Mouse (Mus musculus) bone marrow, adult 2 months (tissue): ENCODE measurements around the gene Dnajb13.

Experiments used
- CTCF ChIP-seq: fragments of 200-500 bp; IDR thresholded peaks from 2 replicates; pipeline ENCODE4 v1.5.1; 2011; ENCODE audit warnings: low read length, control low read depth; ENCODE audit not compliant: control insufficient read depth, insufficient read depth
- POLR2A ChIP-seq: fragments of 200-500 bp; IDR thresholded peaks from 2 replicates; pipeline ENCODE4 v1.6.1; 2011; ENCODE audit warnings: low read depth, mild to moderate bottlenecking, control low read depth, low read length, borderline replicate concordance; ENCODE audit not compliant: control insufficient read depth

- TF ChIP-seq CTCF, result no peak
- TF ChIP-seq POLR2A, result no peak
Measured at GRCm38 (mm10) chr7:100557241-100557640, 42.5 kb upstream of the Dnajb13 start.
